Mouse (Mus musculus): ENCODE data around the gene Tsc1. TPM values are rescaled to one million over a fixed set of nuclear protein-coding genes. Genes with fewer than 3 reads are reported as not detected.

Tsc1 gene
- polyA plus RNA-seq (2016; fragmentation: Nextera tagmentation; extraction: Ambion mirVana), result 16.7 and 17.6 TPM in 2 replicates

- H3K27ac ChIP-seq (ENCODE audit: poor library complexity, severe bottlenecking), result peak within 1 kb of the TSS; percentile 83
- H3K36me3 ChIP-seq, result no peaks in the 10 kb centered on the region
- H3K4me1 ChIP-seq (replicated peaks), result peaks cover 10% of the 10 kb centered on the region
- no peaks in the 10 kb centered on the region for H3K9me3 ChIP-seq (replicated peaks)
- peak; percentile 94 for ATAC-seq (ENCODE audit: insufficient number of reproducible peaks, low FRiP score)
- no peaks in the 10 kb centered on the region for H3K27me3 ChIP-seq (replicated peaks)
- peak within 1 kb of the TSS; percentile 92 for H3K9ac ChIP-seq
- peak within 1 kb of the TSS; percentile 98 for H3K4me3 ChIP-seq
- 2% methylated on average over 47 of the region's 47 CpGs for WGBS
- peak within 1 kb of the TSS; percentile 75 for H3K4me2 ChIP-seq
Measured at GRCm38 (mm10) chr2:28640461-28641424, at the start of gene Tsc1. Gene Tsc1, plus strand, starts transcription at chr2:28641228.

GRCm38 (mm10) chr2:28591479-28591878 lies 49.5 kb upstream of the Tsc1 start:
- no peaks in the 10 kb centered on the region for H3K36me3 ChIP-seq
- H3K27ac ChIP-seq (ENCODE audit: poor library complexity, severe bottlenecking), result no peak overlapping the region
- no peak overlapping the region for H3K4me3 ChIP-seq
- no peak overlapping the region for H3K9ac ChIP-seq
- H3K27me3 ChIP-seq (replicated peaks), result peaks cover 17% of the 10 kb centered on the region; the same call in 1 of the 2 replicates
- H3K9me3 ChIP-seq (replicated peaks), result no peaks in the 10 kb centered on the region
- H3K4me2 ChIP-seq, result no peak overlapping the region
- no peaks in the 10 kb centered on the region for H3K4me1 ChIP-seq (replicated peaks)
- no peak for ATAC-seq (ENCODE audit: insufficient number of reproducible peaks, low FRiP score)
- 66% methylated on average over 2 of the region's 2 CpGs for WGBS

GRCm38 (mm10) chr2:28592809-28593208 lies 48.2 kb upstream of the Tsc1 start:
- Histone ChIP-seq H3K4me3 (no peak overlapping the region), H3K9ac (no peak overlapping the region), H3K27ac (ENCODE audit: poor library complexity, severe bottlenecking) (no peak overlapping the region), H3K4me2 (no peak overlapping the region), H3K36me3 (no peaks in the 10 kb centered on the region), H3K9me3 (replicated peaks) (no peaks in the 10 kb centered on the region; the same call in 1 of the 2 replicates), H3K4me1 (replicated peaks) (peaks cover 4% of the 10 kb centered on the region), H3K27me3 (replicated peaks) (peaks cover 14% of the 10 kb centered on the region; the same call in 1 of the 2 replicates)
- ATAC-seq (ENCODE audit: insufficient number of reproducible peaks, low FRiP score), result 0 out of 2 replicates have a peak, but pooled peaks have one; percentile 56
- 6% methylated on average over 15 of the region's 15 CpGs for WGBS

- peaks cover 27% of the 10 kb centered on the region for H3K4me1 ChIP-seq (replicated peaks)
- ATAC-seq (ENCODE audit: insufficient number of reproducible peaks, low FRiP score), result no peak
- no peak overlapping the region for H3K27ac ChIP-seq (ENCODE audit: poor library complexity, severe bottlenecking)
- H3K4me2 ChIP-seq, result no peak overlapping the region
- 70% methylated on average over 7 of the region's 7 CpGs for WGBS
- H3K9me3 ChIP-seq (replicated peaks), result no peaks in the 10 kb centered on the region; the same call in 1 of the 2 replicates
- no peak overlapping the region for H3K9ac ChIP-seq
- H3K36me3 ChIP-seq, result no peaks in the 10 kb centered on the region
- no peak overlapping the region for H3K4me3 ChIP-seq
- H3K27me3 ChIP-seq (replicated peaks), result peaks cover 7% of the 10 kb centered on the region; the same call in 1 of the 2 replicates
Measured at GRCm38 (mm10) chr2:28596021-28596420, 45.0 kb upstream of the Tsc1 start.

- no peak for ATAC-seq (ENCODE audit: insufficient number of reproducible peaks, low FRiP score)
- Histone ChIP-seq H3K27ac (ENCODE audit: poor library complexity, severe bottlenecking) (peak overlapping the region; percentile 14; the same call in 1 of the 2 replicates), H3K36me3 (no peaks in the 10 kb centered on the region), H3K4me1 (replicated peaks) (peaks cover 34% of the 10 kb centered on the region), H3K4me2 (no peak overlapping the region), H3K9me3 (replicated peaks) (no peaks in the 10 kb centered on the region; the same call in 1 of the 2 replicates), H3K27me3 (replicated peaks) (0 out of 2 replicates have a peak, but pooled peaks cover 3% of the 10 kb centered on the region), H3K9ac (no peak overlapping the region), H3K4me3 (no peak overlapping the region)
- WGBS, result 87% methylated on average over 7 of the region's 7 CpGs
Measured at GRCm38 (mm10) chr2:28596998-28597397, 44.0 kb upstream of the Tsc1 start.

GRCm38 (mm10) chr2:28597733-28598547 lies 43.1 kb upstream of the Tsc1 start:
- WGBS, result 50% methylated on average over 7 of the region's 7 CpGs
- Histone ChIP-seq H3K9ac (0 out of 2 replicates have a peak overlapping the region, but pooled peaks have one; percentile 14), H3K4me1 (replicated peaks) (peaks cover 41% of the 10 kb centered on the region), H3K9me3 (replicated peaks) (no peaks in the 10 kb centered on the region; the same call in 1 of the 2 replicates), H3K27ac (ENCODE audit: poor library complexity, severe bottlenecking) (peak overlapping the region; percentile 14; the same call in 1 of the 2 replicates), H3K36me3 (no peaks in the 10 kb centered on the region), H3K4me3 (no peak overlapping the region), H3K4me2 (no peak overlapping the region), H3K27me3 (replicated peaks) (0 out of 2 replicates have a peak, but pooled peaks cover 3% of the 10 kb centered on the region)
- ATAC-seq (ENCODE audit: insufficient number of reproducible peaks, low FRiP score), result peak; percentile 89

- Histone ChIP-seq H3K27me3 (replicated peaks) (no peaks in the 10 kb centered on the region), H3K4me3 (no peak overlapping the region), H3K4me2 (no peak overlapping the region), H3K36me3 (no peaks in the 10 kb centered on the region), H3K27ac (ENCODE audit: poor library complexity, severe bottlenecking) (no peak overlapping the region; the same call in 1 of the 2 replicates), H3K9me3 (replicated peaks) (no peaks in the 10 kb centered on the region; the same call in 1 of the 2 replicates), H3K9ac (no peak overlapping the region), H3K4me1 (replicated peaks) (peaks cover 41% of the 10 kb centered on the region)
- WGBS, result 41% methylated on average over 12 of the region's 12 CpGs
- 0 out of 2 replicates have a peak, but pooled peaks have one; percentile 17 for ATAC-seq (ENCODE audit: insufficient number of reproducible peaks, low FRiP score)
Measured at GRCm38 (mm10) chr2:28598692-28599568, 42.1 kb upstream of the Tsc1 start.

- Histone ChIP-seq H3K4me3 (no peak overlapping the region), H3K9me3 (replicated peaks) (no peaks in the 10 kb centered on the region; the same call in 1 of the 2 replicates), H3K4me2 (no peak overlapping the region), H3K4me1 (replicated peaks) (peaks cover 41% of the 10 kb centered on the region), H3K36me3 (no peaks in the 10 kb centered on the region), H3K9ac (no peak overlapping the region), H3K27me3 (replicated peaks) (no peaks in the 10 kb centered on the region), H3K27ac (ENCODE audit: poor library complexity, severe bottlenecking) (no peak overlapping the region)
- WGBS, result 44% methylated on average over 6 of the region's 6 CpGs
- no peak for ATAC-seq (ENCODE audit: insufficient number of reproducible peaks, low FRiP score)
Measured at GRCm38 (mm10) chr2:28599569-28599900, 41.5 kb upstream of the Tsc1 start.

GRCm38 (mm10) chr2:28601720-28602590 lies 39.1 kb upstream of the Tsc1 start:
- Histone ChIP-seq H3K36me3 (no peaks in the 10 kb centered on the region), H3K27ac (ENCODE audit: poor library complexity, severe bottlenecking) (peak overlapping the region; percentile 26), H3K4me1 (replicated peaks) (peaks cover 41% of the 10 kb centered on the region), H3K9me3 (replicated peaks) (no peaks in the 10 kb centered on the region; the same call in 1 of the 2 replicates), H3K4me2 (peak overlapping the region; percentile 24), H3K4me3 (no peak overlapping the region), H3K27me3 (replicated peaks) (no peaks in the 10 kb centered on the region), H3K9ac (peak overlapping the region; percentile 8; the same call in 1 of the 2 replicates)
- WGBS, result 13% methylated on average over 12 of the region's 12 CpGs
- ATAC-seq (ENCODE audit: insufficient number of reproducible peaks, low FRiP score), result peak; percentile 82

All from heart, embryonic 12.5 days (tissue).